Comparison of ENCODE assay signal across 9 mouse cellular contexts in the genomic region with DNA sequence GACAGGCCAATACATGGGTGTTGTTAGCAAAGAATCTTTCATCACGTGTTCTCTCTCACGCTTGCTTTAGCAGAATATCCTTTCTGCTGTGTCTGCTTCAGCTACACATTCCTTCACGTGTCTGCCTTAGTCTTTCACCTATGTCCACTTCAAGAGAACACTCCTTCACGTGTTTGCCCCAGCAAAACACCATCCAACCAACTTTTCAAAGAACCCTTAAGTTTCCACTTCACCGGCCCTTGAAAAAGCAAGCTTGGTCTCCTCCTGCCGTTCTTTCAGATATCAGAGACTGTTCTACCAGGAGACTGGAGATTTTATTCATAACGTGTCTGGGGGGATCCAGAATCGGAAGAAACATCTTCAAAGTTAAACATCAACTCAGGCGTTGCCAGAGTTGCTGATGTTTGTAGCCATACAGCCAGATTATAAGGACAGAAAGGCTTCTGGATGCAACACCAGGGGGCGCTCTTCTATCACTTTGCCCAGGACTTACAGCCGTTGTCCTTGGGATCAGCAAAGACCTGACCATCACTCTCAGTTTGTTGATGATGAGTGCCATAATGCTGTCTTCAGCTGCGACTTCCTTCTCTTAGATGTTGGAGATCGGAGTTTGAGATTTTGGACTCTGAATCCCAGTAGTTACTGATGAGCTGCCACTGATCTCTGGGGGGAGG. TPM values are rescaled to one million over a fixed set of nuclear protein-coding genes. Genes with fewer than 3 reads are reported as not detected.
DNase-seq lines count a peak whose midpoint lies in the region; ATAC-seq and TF ChIP-seq lines count a peak whose summit lies in the region.
"Had no signal": no experiment of that assay in that cellular context is flagged by ENCODE, and none has a peak within 500 bp of the region (broad histone marks: within the 10 kb centered on the region; RNA-seq: fewer than 3 reads in every experiment).

No protein-coding gene starts in this region.

- 0 out of 2 replicates have a peak, but pooled peaks cover 5% of the 10 kb centered on the region for H3K4me1 ChIP-seq in cerebellum, adult 2 months (ENCODE audit: control insufficient read depth, insufficient read depth, low read length)

- TF ChIP-seq POLR2A in cerebellum, adult 2 months (IDR thresholded peaks at IDR 0.05; ENCODE audit: borderline replicate concordance, insufficient read depth, low read length): no peak

- WGBS in cerebellum, adult 2 months: 37% methylated on average over 13 of the region's 13 CpGs

- no peaks in the 10 kb centered on the region for H3K27me3 ChIP-seq in cerebellum, adult 2 months (ENCODE audit: control insufficient read depth, insufficient read depth, low read length)

- TF ChIP-seq CTCF in cerebellum, adult 2 months (IDR thresholded peaks at IDR 0.05; ENCODE audit: borderline replicate concordance, insufficient read depth, low read depth, low read length): peak; percentile 72

- H3K27ac ChIP-seq in cerebellum, adult 2 months (ENCODE audit: insufficient read depth, low read length): no peak overlapping the region
- H3K27ac ChIP-seq: stomach, embryonic 15.5 days had no signal

- H3K4me3 ChIP-seq in cerebellum, adult 2 months (replicated peaks; ENCODE audit: insufficient read depth, low read depth, low read length): no peak overlapping the region
- H3K4me3 ChIP-seq: stomach, embryonic 15.5 days had no signal

- DNase-seq in cerebellum, adult 11 months: peak; percentile 48
- peak; percentile 41 for DNase-seq in ovary, postnatal 36 days (ENCODE audit: low spot score)
- DNase-seq in ovary, adult 18-20 months (ENCODE audit: low spot score): no peak
- peak; percentile 39 to 49 for DNase-seq in cerebellum, adult 2 months
- DNase-seq in heart, postnatal 4 days: peak; percentile 64
- peak; percentile 47 for DNase-seq in lung, postnatal 25 days (ENCODE audit: low spot score)
- DNase-seq in thymus, postnatal 0 days (ENCODE audit: low spot score): peak; percentile 63

- ATAC-seq in cerebellum, adult (ENCODE audit: insufficient number of reproducible peaks, low FRiP score, low TSS enrichment): no peak

RNA-seq across cellular contexts. Expression of gene Mrgbp, which starts 14.7 kb away (rescaled TPM):
- 32.2 and 34.6 TPM in 2 replicates for polyA plus RNA-seq in cerebellum, adult 2 months (2012; rRNA removed)
- total RNA-seq in heart, postnatal 4 days (2021): 10 to 100 TPM; 26.1 to 27.0 TPM
- 44.8 and 51.1 TPM in 2 replicates for polyA plus RNA-seq in thymus, postnatal 0 days (2015; fragmentation: Nextera tagmentation; extraction: Ambion mirVana)

RNA-seq across cellular contexts. Expression of gene Ogfr, which starts 22.7 kb away (rescaled TPM):
- polyA plus RNA-seq in cerebellum, adult 2 months (2012; rRNA removed): 54.2 and 56.1 TPM in 2 replicates
- 10 to 100 TPM; 49.6 to 51.8 TPM for total RNA-seq in heart, postnatal 4 days (2021)
- 65.6 and 73.1 TPM in 2 replicates for polyA plus RNA-seq in thymus, postnatal 0 days (2015; fragmentation: Nextera tagmentation; extraction: Ambion mirVana)

RNA-seq across cellular contexts. Expression of gene Col9a3, which starts 31.2 kb away (rescaled TPM):
- 38.8 and 50.4 TPM in 2 replicates for polyA plus RNA-seq in cerebellum, adult 2 months (2012; rRNA removed)
- total RNA-seq in heart, postnatal 4 days (2021): 1 to 10 TPM; 1.2 to 1.8 TPM
- 1.2 and 1.3 TPM in 2 replicates for polyA plus RNA-seq in thymus, postnatal 0 days (2015; fragmentation: Nextera tagmentation; extraction: Ambion mirVana)

Comparison
In these comparisons a context has a peak if more than half of its experiments do, and no peak if none do; other contexts are left out.
1. RNA of gene Col9a3, which starts 31.2 kb away (polyA plus RNA-seq): 38.8 to 50.4 TPM in cerebellum, adult 2 months; 1.2 to 1.3 TPM in thymus, postnatal 0 days; every median in the first group is over 10 times any median in the second.